Mouse (Mus musculus): ENCODE data around the gene Cyp2f2.

- TF ChIP-seq CTCF (IDR thresholded peaks at IDR 0.05; ENCODE audit: low read depth) (no peak), EP300 (optimal IDR thresholded peaks at IDR 0.05) (no peak)
Observed at GRCm38 (mm10) chr7:27180036-27180435, 60.3 kb downstream of the Cyp2f2 start.
